Mouse (Mus musculus) midbrain, embryonic 14.5 days (tissue): ENCODE data around the gene Trem2. TPM values are rescaled to one million over a fixed set of nuclear protein-coding genes. Genes with fewer than 3 reads are reported as not detected.

Experiments
- ATAC-seq: fragments of 200-750 bp; cut with Nextera tagmentation; 2 replicates; pipeline ENCODE4 v1.8.0; 2017; ENCODE audit warnings: moderate number of reproducible peaks, moderate library complexity; ENCODE audit not compliant: low FRiP score, low TSS enrichment
- DNase-seq: peaks from one replicate; pipeline ENCODE4 v3.0.0-alpha.2; 2015
- H3K27ac ChIP-seq: fragments of 300-500 bp; sonication (generic); replicated peaks from 2 replicates; pipeline ENCODE4 v1.5.1; 2014; ENCODE audit warnings: mild to moderate bottlenecking, low read depth, low read length, moderate library complexity
- H3K27me3 ChIP-seq: fragments of 300-500 bp; sonication (generic); 2 replicates; pipeline ENCODE4 v1.6.1; 2014; ENCODE audit warnings: low read length, control low read depth, mixed read lengths; ENCODE audit not compliant: control insufficient read depth, insufficient read depth
- H3K36me3 ChIP-seq: fragments of 300-500 bp; sonication (generic); 2 replicates; pipeline ENCODE4 v1.6.1; 2014; ENCODE audit warnings: low read length, control low read depth; ENCODE audit not compliant: control insufficient read depth, insufficient read depth
- H3K4me1 ChIP-seq: fragments of 300-500 bp; sonication (generic); 2 replicates; pipeline ENCODE4 v1.6.1; 2014; ENCODE audit warnings: mild to moderate bottlenecking, antibody characterized with exemption, low read length, control low read depth; ENCODE audit not compliant: control insufficient read depth, insufficient read depth
- H3K4me2 ChIP-seq: fragments of 300-500 bp; sonication (generic); 2 replicates; pipeline ENCODE4 v1.6.1; 2014; ENCODE audit warnings: mild to moderate bottlenecking, low read length, moderate library complexity
- H3K4me3 ChIP-seq: fragments of 300-500 bp; sonication (generic); replicated peaks from 2 replicates; pipeline ENCODE4 v1.5.1; 2014; ENCODE audit warnings: low read depth, low read length
- H3K9ac ChIP-seq: fragments of 300-500 bp; sonication (generic); replicated peaks from 2 replicates; pipeline ENCODE4 v1.6.1; 2014; ENCODE audit warnings: mild to moderate bottlenecking, low read length, moderate library complexity
- H3K9me3 ChIP-seq: fragments of 300-500 bp; sonication (generic); 2 replicates; pipeline ENCODE4 v1.6.1; 2016; ENCODE audit warnings: low read length, control low read depth, mixed read lengths; ENCODE audit not compliant: control insufficient read depth
- WGBS: fragments of 180-500 bp; shearing (Covaris S2); extraction: QIAGEN DNeasy Blood & Tissue Kit; methylation state at CpG from one replicate; pipeline ENCODE4 v1.1.7; 2014; 5-methylcytosine and 5-hydroxymethylcytosine counted together
- polyA plus RNA-seq: library from polyadenylated mRNA; unstranded; fragments of >200 nt; fragmentation: Nextera tagmentation; extraction: Ambion mirVana; gene quantifications from 2 replicates; pipeline ENCODE4 v1.2.1, GENCODE M21; 2014

Trem2 gene
- polyA plus RNA-seq, 1 experiment from 2014 or later: 3.7 TPM

DNA sequence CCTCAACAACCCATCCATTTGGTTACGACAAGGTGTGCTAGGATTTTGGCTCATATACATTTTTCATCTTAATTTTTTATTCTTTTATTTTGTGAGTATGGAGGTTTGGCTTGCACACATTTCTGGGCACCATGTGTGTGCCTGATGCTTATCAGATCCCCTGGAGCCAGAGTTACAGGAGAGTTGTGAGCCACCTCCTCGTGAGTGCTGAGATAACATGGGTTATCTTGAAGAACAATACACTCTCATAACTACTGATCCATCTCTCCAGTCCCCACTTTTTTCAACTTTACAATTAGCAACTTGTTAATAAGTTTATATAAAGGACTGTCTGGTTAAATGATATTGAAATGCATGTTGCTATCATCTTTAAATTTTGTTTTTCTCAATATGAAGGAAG is 24.9 kb upstream of the Trem2 start:
- Histone ChIP-seq H3K27ac (no peak overlapping the region), H3K4me1 (no peaks in the 10 kb centered on the region), H3K9ac (no peak overlapping the region), H3K9me3 (no peaks in the 10 kb centered on the region), H3K27me3 (no peaks in the 10 kb centered on the region), H3K36me3 (no peaks in the 10 kb centered on the region), H3K4me3 (no peak overlapping the region), H3K4me2 (no peak overlapping the region)
- DNase-seq (no peak), ATAC-seq (no peak)
- WGBS: 88% methylated on average over 2 of the region's 2 CpGs

GRCm38 (mm10) chr17:48323236-48323635 is 23.0 kb upstream of the Trem2 start:
- WGBS: 69% methylated on average over 3 of the region's 3 CpGs

DNA sequence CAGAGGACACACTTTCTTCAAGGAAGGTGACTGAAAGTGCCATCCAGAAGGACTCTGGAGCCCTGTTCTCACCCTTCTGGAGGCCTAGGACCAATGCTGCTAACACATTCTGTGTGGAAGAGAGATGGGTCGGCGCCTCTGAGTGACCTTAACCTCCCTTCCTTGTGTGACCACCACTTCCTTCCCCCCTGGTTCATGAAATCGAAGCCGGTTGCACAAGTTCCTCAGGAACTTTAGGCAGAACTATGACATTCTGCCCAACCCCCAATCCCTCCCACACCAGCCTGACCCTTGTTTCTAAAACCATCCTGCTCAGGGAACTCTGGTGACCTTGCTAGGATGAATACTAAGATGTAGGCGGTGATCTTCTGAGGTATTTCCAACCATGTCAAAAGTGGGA is 21.9 kb upstream of the Trem2 start:
- no peak overlapping the region for H3K9ac ChIP-seq
- H3K27ac ChIP-seq: no peak overlapping the region
- no peaks in the 10 kb centered on the region for H3K9me3 ChIP-seq
- no peaks in the 10 kb centered on the region for H3K27me3 ChIP-seq
- no peak for DNase-seq
- H3K4me1 ChIP-seq: no peaks in the 10 kb centered on the region
- H3K4me3 ChIP-seq: no peak overlapping the region
- no peak for ATAC-seq
- no peaks in the 10 kb centered on the region for H3K36me3 ChIP-seq
- no peak overlapping the region for H3K4me2 ChIP-seq
- WGBS: 94% methylated on average over 5 of the region's 5 CpGs

More at GRCm38 (mm10) chr17:48323236-48323635, 23.0 kb upstream of the Trem2 start:
- Histone ChIP-seq H3K27me3 (no peaks in the 10 kb centered on the region), H3K4me2 (no peak overlapping the region), H3K36me3 (no peaks in the 10 kb centered on the region), H3K4me1 (no peaks in the 10 kb centered on the region), H3K9me3 (no peaks in the 10 kb centered on the region), H3K27ac (no peak overlapping the region), H3K9ac (no peak overlapping the region), H3K4me3 (no peak overlapping the region)
- no peak for DNase-seq
- no peak for ATAC-seq

DNA sequence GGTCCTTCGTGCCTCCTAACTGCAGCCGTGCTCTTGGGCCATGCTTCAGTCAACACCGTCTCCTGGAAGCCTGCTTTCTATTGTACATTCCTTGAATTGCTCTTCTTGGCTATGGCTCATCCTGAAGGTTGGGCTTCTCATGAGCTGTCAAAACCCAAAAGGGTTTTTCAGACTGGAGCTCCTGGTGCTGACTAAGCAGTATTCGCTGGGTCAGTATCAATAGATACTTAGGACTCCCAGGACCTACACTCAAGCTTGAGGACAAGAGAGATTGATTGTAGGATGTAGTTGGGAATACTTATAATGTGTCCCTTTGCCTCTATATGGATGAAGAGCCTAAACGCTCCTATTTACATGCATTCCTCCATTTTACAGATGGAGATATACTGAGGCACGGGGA is 21.1 kb upstream of the Trem2 start:
- Histone ChIP-seq H3K9me3 (no peaks in the 10 kb centered on the region), H3K27me3 (no peaks in the 10 kb centered on the region), H3K4me2 (no peak overlapping the region), H3K27ac (no peak overlapping the region), H3K9ac (no peak overlapping the region), H3K36me3 (no peaks in the 10 kb centered on the region), H3K4me3 (no peak overlapping the region), H3K4me1 (no peaks in the 10 kb centered on the region)
- 91% methylated on average over 6 of the region's 6 CpGs for WGBS
- DNase-seq (no peak), ATAC-seq (no peak)

- H3K9ac ChIP-seq: no peak overlapping the region
- no peak overlapping the region for H3K4me3 ChIP-seq
- no peak for DNase-seq
- H3K9me3 ChIP-seq: no peaks in the 10 kb centered on the region
- no peaks in the 10 kb centered on the region for H3K4me1 ChIP-seq
- 92% methylated on average over 11 of the region's 11 CpGs for WGBS
- H3K36me3 ChIP-seq: no peaks in the 10 kb centered on the region
- H3K27me3 ChIP-seq: no peaks in the 10 kb centered on the region
- ATAC-seq: no peak
- H3K4me2 ChIP-seq: no peak overlapping the region
- no peak overlapping the region for H3K27ac ChIP-seq
Measured at GRCm38 (mm10) chr17:48325638-48326037, 20.6 kb upstream of the Trem2 start.

GRCm38 (mm10) chr17:48326656-48327055 is 19.5 kb upstream of the Trem2 start:
- ATAC-seq (no peak), DNase-seq (no peak)
- H3K27me3 ChIP-seq: no peaks in the 10 kb centered on the region
- H3K9ac ChIP-seq: no peak overlapping the region
- no peaks in the 10 kb centered on the region for H3K4me1 ChIP-seq
- H3K27ac ChIP-seq: no peak overlapping the region
- H3K4me2 ChIP-seq: no peak overlapping the region
- H3K4me3 ChIP-seq: no peak overlapping the region
- no peaks in the 10 kb centered on the region for H3K36me3 ChIP-seq
- no peaks in the 10 kb centered on the region for H3K9me3 ChIP-seq
- 89% methylated on average over 4 of the region's 4 CpGs for WGBS

DNA sequence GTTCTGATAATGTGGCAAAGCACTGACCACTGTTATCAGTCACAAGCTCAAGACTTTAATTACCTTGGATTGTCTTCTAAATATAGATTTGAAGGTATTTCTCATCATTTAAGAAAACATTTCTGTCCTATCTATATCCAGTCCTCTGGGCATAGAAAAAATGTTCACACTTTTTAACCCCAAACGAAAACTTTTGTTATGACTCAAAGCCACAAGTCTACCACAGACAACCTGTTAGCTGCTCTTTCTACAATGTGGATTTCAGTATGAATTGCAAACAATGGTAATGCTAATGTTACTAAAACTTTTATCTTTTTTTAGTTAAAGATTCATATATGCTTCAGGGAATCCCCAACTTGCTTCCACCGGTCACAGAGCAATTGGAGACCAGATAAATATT is 13.7 kb upstream of the Trem2 start:
- no peaks in the 10 kb centered on the region for H3K27me3 ChIP-seq
- H3K27ac ChIP-seq: no peak overlapping the region
- H3K4me1 ChIP-seq: no peaks in the 10 kb centered on the region
- ATAC-seq: no peak
- no peak overlapping the region for H3K9ac ChIP-seq
- no peak overlapping the region for H3K4me3 ChIP-seq
- no peaks in the 10 kb centered on the region for H3K9me3 ChIP-seq
- no peak for DNase-seq
- H3K36me3 ChIP-seq: no peaks in the 10 kb centered on the region
- 95% methylated on average over 2 of the region's 2 CpGs for WGBS
- no peak overlapping the region for H3K4me2 ChIP-seq

GRCm38 (mm10) chr17:48334186-48334585 is 12.0 kb upstream of the Trem2 start:
- ATAC-seq (no peak), DNase-seq (no peak)
- H3K4me2 ChIP-seq: no peak overlapping the region
- H3K36me3 ChIP-seq: no peaks in the 10 kb centered on the region
- no peak overlapping the region for H3K27ac ChIP-seq
- H3K9me3 ChIP-seq: no peaks in the 10 kb centered on the region
- H3K4me1 ChIP-seq: no peaks in the 10 kb centered on the region
- WGBS: 87% methylated on average over 4 of the region's 4 CpGs
- no peak overlapping the region for H3K9ac ChIP-seq
- no peak overlapping the region for H3K4me3 ChIP-seq
- H3K27me3 ChIP-seq: no peaks in the 10 kb centered on the region

DNA sequence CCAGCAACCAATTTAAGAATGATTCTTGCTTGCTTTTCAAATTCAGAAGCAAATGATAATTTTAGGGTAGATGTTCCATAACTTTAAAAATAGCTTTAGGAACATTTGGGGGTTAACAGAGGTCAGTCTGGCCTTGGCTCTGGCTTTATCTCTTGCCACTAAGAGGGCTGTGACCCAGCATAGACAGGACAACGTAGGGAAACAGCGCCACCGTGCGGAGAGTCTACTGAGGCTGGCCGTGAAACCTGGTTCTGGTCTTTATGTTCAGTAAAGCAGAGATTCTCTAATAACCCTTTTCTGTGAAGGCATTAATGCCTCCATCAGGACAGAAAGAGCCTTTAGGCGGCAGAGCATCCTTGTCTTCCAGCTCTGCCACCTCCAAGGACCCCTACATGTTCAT is 9.3 kb upstream of the Trem2 start:
- no peaks in the 10 kb centered on the region for H3K9me3 ChIP-seq
- no peaks in the 10 kb centered on the region for H3K27me3 ChIP-seq
- H3K4me2 ChIP-seq: no peak overlapping the region
- H3K36me3 ChIP-seq: no peaks in the 10 kb centered on the region
- no peak overlapping the region for H3K27ac ChIP-seq
- DNase-seq (peak; percentile 84), ATAC-seq (no peak)
- no peak overlapping the region for H3K4me3 ChIP-seq
- H3K4me1 ChIP-seq: no peaks in the 10 kb centered on the region
- no peak overlapping the region for H3K9ac ChIP-seq
- WGBS: 3% methylated on average over 6 of the region's 6 CpGs
